Mouse (Mus musculus): ENCODE measurements around the gene Htr5a. TPM values are rescaled to one million over a fixed set of nuclear protein-coding genes. Genes with fewer than 3 reads are reported as not detected.

Gene Htr5a
- total and polyA plus RNA-seq, 2 experiments from 2014 or later = not detected

GRCm38 (mm10) chr5:27842671-27843320 is 847 bp downstream of the Htr5a start:
- DNase-seq (ENCODE audit: low spot score) (no peak), ATAC-seq (ENCODE audit: insufficient read depth, low read depth) (no peak)
- Histone ChIP-seq H3K36me3 (replicated peaks; ENCODE audit: control insufficient read depth, insufficient read depth, low read length) (no peaks in the 10 kb centered on the region), H3K9ac (replicated peaks; ENCODE audit: low read depth, low read length) (no peak overlapping the region), H3K27ac (ENCODE audit: low read depth) (no peak overlapping the region), H3K4me1 (ENCODE audit: control insufficient read depth, insufficient read depth) (no peaks in the 10 kb centered on the region), H3K4me2 (ENCODE audit: low read depth, low read length) (no peak overlapping the region), H3K27me3 (ENCODE audit: control insufficient read depth, insufficient read depth, low read length) (peaks cover 6% of the 10 kb centered on the region), H3K9me3 (replicated peaks; ENCODE audit: control insufficient read depth, low read length) (no peaks in the 10 kb centered on the region), H3K4me3 (ENCODE audit: low read depth, low read length) (no peak overlapping the region)
- WGBS = 65% methylated on average over 28 of the region's 28 CpGs
- no peak for TF ChIP-seq CTCF (IDR thresholded peaks at IDR 0.05; ENCODE audit: low read depth)
- no peak for TF ChIP-seq EP300 (IDR thresholded peaks at IDR 0.05; ENCODE audit: low read depth)

GRCm38 (mm10) chr5:27846979-27847378 is 5.0 kb downstream of the Htr5a start:
- Histone ChIP-seq H3K9ac (replicated peaks; ENCODE audit: low read depth, low read length) (no peak overlapping the region), H3K4me2 (ENCODE audit: low read depth, low read length) (no peak overlapping the region), H3K4me3 (ENCODE audit: low read depth, low read length) (no peak overlapping the region), H3K4me1 (ENCODE audit: control insufficient read depth, insufficient read depth) (no peaks in the 10 kb centered on the region), H3K9me3 (replicated peaks; ENCODE audit: control insufficient read depth, low read length) (no peaks in the 10 kb centered on the region), H3K27ac (ENCODE audit: low read depth) (no peak overlapping the region), H3K36me3 (replicated peaks; ENCODE audit: control insufficient read depth, insufficient read depth, low read length) (no peaks in the 10 kb centered on the region), H3K27me3 (ENCODE audit: control insufficient read depth, insufficient read depth, low read length) (peaks cover 2% of the 10 kb centered on the region)
- no peak for TF ChIP-seq CTCF (IDR thresholded peaks at IDR 0.05; ENCODE audit: low read depth)
- TF ChIP-seq EP300 (IDR thresholded peaks at IDR 0.05; ENCODE audit: low read depth) = no peak
- ATAC-seq (ENCODE audit: insufficient read depth, low read depth) = no peak
- no peak for DNase-seq (ENCODE audit: low spot score)
- WGBS = 58% methylated on average over 5 of the region's 5 CpGs

- Histone ChIP-seq H3K4me1 (ENCODE audit: control insufficient read depth, insufficient read depth) (no peaks in the 10 kb centered on the region), H3K9me3 (replicated peaks; ENCODE audit: control insufficient read depth, low read length) (no peaks in the 10 kb centered on the region), H3K4me3 (ENCODE audit: low read depth, low read length) (no peak overlapping the region), H3K9ac (replicated peaks; ENCODE audit: low read depth, low read length) (no peak overlapping the region), H3K27ac (ENCODE audit: low read depth) (no peak overlapping the region), H3K27me3 (ENCODE audit: control insufficient read depth, insufficient read depth, low read length) (no peaks in the 10 kb centered on the region), H3K4me2 (ENCODE audit: low read depth, low read length) (no peak overlapping the region), H3K36me3 (replicated peaks; ENCODE audit: control insufficient read depth, insufficient read depth, low read length) (no peaks in the 10 kb centered on the region)
- TF ChIP-seq EP300 (IDR thresholded peaks at IDR 0.05; ENCODE audit: low read depth) (no peak), CTCF (IDR thresholded peaks at IDR 0.05; ENCODE audit: low read depth) (peak; percentile 46)
- 52% methylated on average over 1 of the region's 1 CpGs for WGBS
- DNase-seq (ENCODE audit: low spot score) = no peak
- ATAC-seq (ENCODE audit: insufficient read depth, low read depth) = no peak
Observed at GRCm38 (mm10) chr5:27854290-27854689, 12.3 kb downstream of the Htr5a start.

GRCm38 (mm10) chr5:27855726-27856125 is 13.8 kb downstream of the Htr5a start:
- 62% methylated on average over 2 of the region's 2 CpGs for WGBS
- TF ChIP-seq CTCF (IDR thresholded peaks at IDR 0.05; ENCODE audit: low read depth) (no peak), EP300 (IDR thresholded peaks at IDR 0.05; ENCODE audit: low read depth) (no peak)
- ATAC-seq (ENCODE audit: insufficient read depth, low read depth) = no peak
- Histone ChIP-seq H3K27ac (ENCODE audit: low read depth) (no peak overlapping the region), H3K4me1 (ENCODE audit: control insufficient read depth, insufficient read depth) (no peaks in the 10 kb centered on the region), H3K4me3 (ENCODE audit: low read depth, low read length) (no peak overlapping the region), H3K4me2 (ENCODE audit: low read depth, low read length) (no peak overlapping the region), H3K9ac (replicated peaks; ENCODE audit: low read depth, low read length) (no peak overlapping the region), H3K27me3 (ENCODE audit: control insufficient read depth, insufficient read depth, low read length) (no peaks in the 10 kb centered on the region), H3K9me3 (replicated peaks; ENCODE audit: control insufficient read depth, low read length) (no peaks in the 10 kb centered on the region), H3K36me3 (replicated peaks; ENCODE audit: control insufficient read depth, insufficient read depth, low read length) (no peaks in the 10 kb centered on the region)
- DNase-seq (ENCODE audit: low spot score) = no peak

- Histone ChIP-seq H3K27me3 (ENCODE audit: control insufficient read depth, insufficient read depth, low read length) (no peaks in the 10 kb centered on the region), H3K4me2 (ENCODE audit: low read depth, low read length) (no peak overlapping the region), H3K4me1 (ENCODE audit: control insufficient read depth, insufficient read depth) (no peaks in the 10 kb centered on the region), H3K4me3 (ENCODE audit: low read depth, low read length) (no peak overlapping the region), H3K9me3 (replicated peaks; ENCODE audit: control insufficient read depth, low read length) (no peaks in the 10 kb centered on the region), H3K27ac (ENCODE audit: low read depth) (no peak overlapping the region), H3K36me3 (replicated peaks; ENCODE audit: control insufficient read depth, insufficient read depth, low read length) (no peaks in the 10 kb centered on the region), H3K9ac (replicated peaks; ENCODE audit: low read depth, low read length) (no peak overlapping the region)
- DNase-seq (ENCODE audit: low spot score) (no peak), ATAC-seq (ENCODE audit: insufficient read depth, low read depth) (no peak)
- TF ChIP-seq EP300 (IDR thresholded peaks at IDR 0.05; ENCODE audit: low read depth) (no peak), CTCF (IDR thresholded peaks at IDR 0.05; ENCODE audit: low read depth) (no peak)
- 58% methylated on average over 8 of the region's 8 CpGs for WGBS
Observed at GRCm38 (mm10) chr5:27873240-27874082, 31.5 kb downstream of the Htr5a start.
